Mouse (Mus musculus) kidney, postnatal 0 days (tissue): ENCODE results near the gene Glipr2. TPM values are rescaled to one million over a fixed set of nuclear protein-coding genes. Genes with fewer than 3 reads are reported as not detected.

Source experiments
- ATAC-seq: fragments of 200-750 bp; cut with Nextera tagmentation; replicated peaks from 2 replicates; pipeline ENCODE4 v1.8.0; 2017; ENCODE audit warnings: low read depth, moderate number of reproducible peaks, moderate TSS enrichment, moderate library complexity; ENCODE audit not compliant: low FRiP score
- DNase-seq: peaks from one replicate; pipeline ENCODE4 v3.0.0-alpha.2; 2016; ENCODE audit warnings: low spot score
- H3K27ac ChIP-seq: fragments of 300-500 bp; sonication (generic); 2 replicates; pipeline ENCODE4 v1.5.1; 2014; ENCODE audit warnings: mild to moderate bottlenecking
- H3K27me3 ChIP-seq: fragments of 300-500 bp; sonication (generic); 2 replicates; pipeline ENCODE4 v1.6.1; 2014; ENCODE audit warnings: low read length, mixed read lengths; ENCODE audit not compliant: insufficient read depth
- H3K36me3 ChIP-seq: fragments of 300-500 bp; sonication (generic); 2 replicates; pipeline ENCODE4 v1.6.1; 2014; ENCODE audit warnings: low read length, mixed read lengths; ENCODE audit not compliant: insufficient read depth
- H3K4me1 ChIP-seq: fragments of 300-500 bp; sonication (generic); replicated peaks from 2 replicates; pipeline ENCODE4 v1.6.1; 2014; ENCODE audit warnings: antibody characterized with exemption, low read length, mixed read lengths; ENCODE audit not compliant: insufficient read depth
- H3K4me2 ChIP-seq: fragments of 300-500 bp; sonication (generic); 2 replicates; pipeline ENCODE4 v1.6.1; 2014; ENCODE audit warnings: mild to moderate bottlenecking, low read length, moderate library complexity, mixed read lengths
- H3K4me3 ChIP-seq: fragments of 300-500 bp; sonication (generic); replicated peaks from 2 replicates; pipeline ENCODE4 v1.5.1; 2014; ENCODE audit warnings: low read depth, low read length
- H3K9ac ChIP-seq: fragments of 300-500 bp; sonication (generic); 2 replicates; pipeline ENCODE4 v1.6.1; 2014; ENCODE audit warnings: low read depth, low read length
- H3K9me3 ChIP-seq: fragments of 300-500 bp; sonication (generic); replicated peaks from 2 replicates; pipeline ENCODE4 v1.6.1; 2016; ENCODE audit warnings: low read length, inconsistent platforms, mixed read lengths
- CTCF ChIP-seq: IDR thresholded peaks from 2 replicates; pipeline ENCODE4 v1.5.1; 2016; ENCODE audit warnings: antibody characterized with exemption, low read depth, mild to moderate bottlenecking, moderate library complexity
- WGBS: fragments of 180-500 bp; shearing (Covaris S2); extraction: QIAGEN DNeasy Blood & Tissue Kit; methylation state at CpG from one replicate; pipeline ENCODE4 v1.1.7; 2014; 5-methylcytosine and 5-hydroxymethylcytosine counted together
- polyA plus RNA-seq: library from polyadenylated mRNA; unstranded; fragments of >200 nt; fragmentation: Nextera tagmentation; extraction: Ambion mirVana; gene quantifications from 2 replicates; pipeline ENCODE4 v1.2.1, GENCODE M21; 2015

Gene Glipr2
- polyA plus RNA-seq, 1 experiment from 2014 or later: 54.9 TPM

DNA sequence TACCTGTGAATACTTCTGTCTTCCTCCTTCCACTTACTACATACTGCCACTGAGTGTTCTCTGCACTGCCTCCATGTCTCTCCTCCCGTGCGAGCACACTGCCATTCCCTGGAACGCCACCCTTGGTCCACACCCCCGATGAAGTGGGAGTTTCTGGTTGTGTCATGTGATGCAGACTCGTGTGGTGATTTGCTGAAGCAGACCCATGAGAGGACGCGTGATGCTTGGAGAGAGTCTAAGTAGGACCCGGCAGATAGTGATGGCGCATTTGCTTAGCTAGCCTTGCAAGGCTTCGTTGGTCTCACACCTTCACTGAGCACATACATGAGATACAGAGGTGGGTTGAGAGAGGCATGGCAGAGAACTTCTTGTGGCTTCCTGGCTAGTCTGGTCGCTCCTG lies 35.9 kb downstream of the Glipr2 start:
- TF ChIP-seq CTCF: no peak
- DNase-seq: no peak
- Histone ChIP-seq H3K4me2 (no peak overlapping the region), H3K4me1 (no peaks in the 10 kb centered on the region), H3K4me3 (no peak overlapping the region), H3K27me3 (no peaks in the 10 kb centered on the region), H3K9me3 (no peaks in the 10 kb centered on the region), H3K27ac (no peak overlapping the region), H3K9ac (no peak overlapping the region), H3K36me3 (no peaks in the 10 kb centered on the region)
- ATAC-seq: no peak
- 93% methylated on average over 11 of the region's 11 CpGs for WGBS

DNA sequence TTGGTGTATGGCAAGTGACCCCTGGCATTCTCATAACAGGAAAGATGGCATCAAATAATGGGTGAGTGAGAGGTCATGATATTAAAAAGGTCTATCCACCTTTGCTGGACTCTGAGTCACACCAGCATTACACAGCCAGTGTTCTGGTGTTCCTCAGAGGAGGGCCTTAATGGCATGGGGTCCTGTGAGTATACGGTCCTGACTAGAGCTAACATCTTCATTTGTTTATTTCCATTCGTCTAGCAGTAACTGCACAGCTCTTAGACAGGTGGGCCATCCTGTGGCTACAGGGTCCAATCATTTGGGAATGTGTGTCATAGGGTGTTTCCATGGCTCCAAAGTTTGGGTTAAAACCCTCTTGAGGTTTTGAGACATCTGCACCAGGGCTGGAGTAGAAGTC lies 37.1 kb downstream of the Glipr2 start:
- TF ChIP-seq CTCF: no peak
- Histone ChIP-seq H3K27ac (no peak overlapping the region), H3K36me3 (no peaks in the 10 kb centered on the region), H3K9me3 (no peaks in the 10 kb centered on the region), H3K4me1 (no peaks in the 10 kb centered on the region), H3K4me2 (no peak overlapping the region), H3K9ac (no peak overlapping the region), H3K4me3 (no peak overlapping the region), H3K27me3 (no peaks in the 10 kb centered on the region)
- DNase-seq (no peak), ATAC-seq (no peak)
- WGBS: 79% methylated on average over 2 of the region's 2 CpGs

DNA sequence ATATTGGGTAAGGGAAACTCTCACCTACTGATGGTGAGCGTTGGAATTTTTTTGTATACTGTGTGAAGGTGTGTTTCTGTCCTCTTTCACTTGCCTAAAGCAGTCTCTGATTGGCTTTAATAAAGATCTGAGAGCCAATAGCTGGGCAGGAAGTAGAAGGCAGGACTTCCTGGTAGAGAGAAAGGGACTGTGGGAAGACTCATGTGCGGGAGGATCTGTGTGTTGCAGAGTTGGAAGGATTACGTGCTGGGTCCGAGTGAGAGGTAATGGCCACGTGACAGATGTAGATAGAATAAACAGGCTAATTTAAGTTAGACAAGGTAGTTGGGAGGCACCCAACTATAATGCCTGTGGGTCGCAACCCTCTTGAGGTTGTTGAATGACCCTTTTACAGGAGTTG lies 46.4 kb downstream of the Glipr2 start:
- no peak overlapping the region for H3K4me3 ChIP-seq
- no peak overlapping the region for H3K4me2 ChIP-seq
- no peak overlapping the region for H3K27ac ChIP-seq
- no peaks in the 10 kb centered on the region for H3K9me3 ChIP-seq
- H3K4me1 ChIP-seq: no peaks in the 10 kb centered on the region
- ATAC-seq: no peak
- no peak overlapping the region for H3K9ac ChIP-seq
- 86% methylated on average over 6 of the region's 6 CpGs for WGBS
- H3K36me3 ChIP-seq: no peaks in the 10 kb centered on the region
- TF ChIP-seq CTCF: no peak
- DNase-seq: no peak
- H3K27me3 ChIP-seq: no peaks in the 10 kb centered on the region

DNA sequence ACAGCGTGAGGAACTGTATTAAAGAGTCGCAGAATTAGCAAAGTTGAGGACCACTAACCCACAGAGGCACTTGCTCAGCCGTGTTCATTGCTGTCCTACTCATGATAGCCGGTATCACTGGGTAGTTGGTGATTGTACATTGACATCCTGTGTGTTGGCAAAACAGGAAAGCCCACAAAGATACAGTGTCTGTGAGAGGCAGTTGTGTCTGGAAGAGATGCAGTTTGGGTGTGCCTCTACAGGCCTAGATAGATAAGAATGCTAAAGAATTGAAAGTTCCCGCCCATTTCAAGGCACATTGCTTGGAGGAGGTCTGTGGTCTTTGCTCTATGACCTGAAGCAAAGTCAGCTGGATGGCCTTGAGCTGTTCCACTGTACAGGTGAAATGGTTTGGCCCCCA lies 46.9 kb downstream of the Glipr2 start, which contains the start of gene Clta:
Clta (plus strand) TSS at position 327 of the 400 bp plus-strand sequence.
- TF ChIP-seq CTCF: no peak
- no peaks in the 10 kb centered on the region for H3K36me3 ChIP-seq
- ATAC-seq (no peak), DNase-seq (no peak)
- H3K4me2 ChIP-seq: no peak within 1 kb of the TSS
- 90% methylated on average over 5 of the region's 5 CpGs for WGBS
- no peak within 1 kb of the TSS for H3K27ac ChIP-seq
- H3K9me3 ChIP-seq: no peaks in the 10 kb centered on the region
- H3K9ac ChIP-seq: no peak within 1 kb of the TSS
- H3K4me3 ChIP-seq: no peak within 1 kb of the TSS
- H3K27me3 ChIP-seq: no peaks in the 10 kb centered on the region
- no peaks in the 10 kb centered on the region for H3K4me1 ChIP-seq

DNA sequence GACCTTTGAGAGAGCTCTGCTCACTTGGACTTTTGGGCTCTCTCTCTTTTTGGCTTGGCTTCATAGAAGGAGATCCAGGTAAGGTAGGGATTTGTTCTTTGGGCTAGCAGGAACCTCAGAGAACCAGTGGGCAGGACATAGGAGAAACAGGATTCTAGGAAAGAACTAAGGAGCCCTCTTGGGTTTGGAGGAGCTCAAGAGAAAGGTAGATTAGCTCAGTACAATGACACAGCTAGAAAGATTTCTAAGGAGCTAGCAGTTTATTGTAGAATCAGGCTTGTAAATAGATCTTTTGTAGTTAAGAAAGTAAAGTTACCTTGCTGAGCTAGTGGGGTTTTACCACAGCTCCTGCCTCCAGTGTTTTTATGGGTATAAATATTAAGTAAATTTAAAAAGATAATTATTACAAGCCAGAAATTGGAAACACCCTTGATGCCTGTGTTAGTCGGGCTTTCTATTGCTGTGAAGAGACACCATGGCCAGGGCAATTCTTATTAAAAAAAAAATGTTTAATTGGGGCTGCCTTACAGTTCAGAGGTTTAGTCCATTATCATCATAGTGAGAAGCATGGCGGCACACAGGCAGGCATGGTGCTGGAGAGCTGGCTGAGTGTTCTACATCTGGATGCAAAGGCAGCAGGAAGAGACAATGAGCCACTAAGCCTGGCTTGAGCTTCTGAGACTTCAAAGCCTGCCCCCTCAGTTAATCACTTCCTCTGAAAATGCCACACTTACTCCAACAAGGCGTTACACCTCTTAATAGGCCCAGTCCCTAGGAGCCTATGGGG lies 47.6 kb downstream of the Glipr2 start:
- 63% methylated on average over 3 of the region's 3 CpGs for WGBS
- H3K9me3 ChIP-seq: no peaks in the 10 kb centered on the region
- no peak overlapping the region for H3K27ac ChIP-seq
- H3K36me3 ChIP-seq: no peaks in the 10 kb centered on the region
- no peak for TF ChIP-seq CTCF
- H3K4me2 ChIP-seq: no peak overlapping the region
- ATAC-seq (no peak), DNase-seq (no peak)
- H3K9ac ChIP-seq: no peak overlapping the region
- H3K27me3 ChIP-seq: no peaks in the 10 kb centered on the region
- H3K4me3 ChIP-seq: no peak overlapping the region
- H3K4me1 ChIP-seq: no peaks in the 10 kb centered on the region

DNA sequence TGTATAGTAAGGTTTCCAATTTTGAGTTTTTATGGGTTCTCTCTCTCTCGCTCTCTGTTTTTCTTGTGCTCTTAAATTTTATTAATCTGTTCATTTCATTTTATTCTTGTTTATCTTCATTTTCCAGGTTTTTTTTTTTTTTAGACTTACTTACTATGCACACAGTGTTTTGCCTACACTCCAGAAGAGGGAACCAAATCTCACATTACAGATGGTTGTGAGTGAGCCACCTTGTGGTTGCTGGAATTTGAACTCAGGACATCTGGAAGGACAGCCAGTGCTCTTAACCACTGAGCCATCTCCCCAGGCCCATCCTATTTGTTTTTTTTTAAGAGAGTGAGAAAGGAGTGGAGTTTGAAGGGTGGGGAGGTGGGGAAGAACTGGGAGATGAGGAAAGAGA lies 53.0 kb downstream of the Glipr2 start:
- DNase-seq (no peak), ATAC-seq (no peak)
- TF ChIP-seq CTCF: peak; percentile 37; the same call in 1 of the 2 replicates
- no peaks in the 10 kb centered on the region for H3K36me3 ChIP-seq
- H3K27ac ChIP-seq: no peak overlapping the region
- WGBS: 93% methylated on average over 1 of the region's 1 CpGs
- H3K4me3 ChIP-seq: no peak overlapping the region
- H3K9me3 ChIP-seq: no peaks in the 10 kb centered on the region
- H3K4me2 ChIP-seq: no peak overlapping the region
- H3K4me1 ChIP-seq: peaks cover 14% of the 10 kb centered on the region; the same call in 1 of the 2 replicates
- no peak overlapping the region for H3K9ac ChIP-seq
- no peaks in the 10 kb centered on the region for H3K27me3 ChIP-seq
